Mouse (Mus musculus): ENCODE measurements around the gene Gch1.

DNA sequence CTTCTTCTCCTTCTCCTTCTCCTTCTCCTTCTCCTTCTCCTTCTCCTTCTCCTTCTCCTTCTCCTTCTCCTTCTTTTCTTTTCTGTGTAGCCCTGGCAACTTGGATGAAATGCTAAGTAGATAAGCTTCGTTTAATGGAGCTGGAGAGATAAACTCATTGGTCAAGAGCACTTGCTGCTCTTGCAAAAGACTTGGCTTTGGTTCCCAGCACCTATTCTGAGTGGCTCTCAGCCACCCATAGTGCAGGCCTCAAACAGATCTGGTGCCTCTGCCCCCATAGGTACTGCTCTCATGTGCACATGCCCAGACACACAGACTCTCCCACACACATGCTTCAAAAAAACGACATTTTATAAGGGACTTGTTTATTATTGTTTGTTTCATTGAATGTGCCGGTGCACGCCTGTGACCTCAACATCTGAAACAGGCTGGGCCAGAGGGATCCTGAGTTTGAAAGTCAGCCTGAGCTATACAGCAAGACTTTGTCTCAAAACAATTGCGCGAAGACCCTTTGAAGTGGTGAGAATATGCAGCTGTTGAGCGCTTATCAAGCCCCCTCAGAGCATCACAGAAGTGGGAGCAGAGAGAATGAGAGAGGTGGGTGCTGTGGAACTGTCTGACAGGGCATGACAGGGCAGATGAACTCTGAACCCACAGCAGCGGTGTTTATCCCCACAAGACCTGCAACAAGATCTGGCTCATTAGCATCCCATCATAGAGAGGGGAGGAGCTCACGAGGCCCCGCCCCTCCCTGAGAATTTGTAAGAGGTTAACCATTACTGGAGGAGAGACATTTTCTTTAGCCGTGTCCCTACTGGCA is 33.6 kb upstream of the Gch1 start:
- TF ChIP-seq CTCF (IDR thresholded peaks at IDR 0.05; ENCODE audit: low read depth, low read length): no peak
- no peak for TF ChIP-seq GATA1 (IDR thresholded peaks at IDR 0.05; ENCODE audit: borderline replicate concordance, low read length)
- no peak for TF ChIP-seq TAL1 (conservative IDR thresholded peaks at IDR 0.05; ENCODE audit: low read depth, low read length)
- no peak for TF ChIP-seq POLR2AphosphoS5 (IDR thresholded peaks at IDR 0.05; ENCODE audit: insufficient replicate concordance, low read depth, low read length)

Data from G1E (cell line).